Mouse (Mus musculus) embryonic facial prominence, embryonic 10.5 days (tissue): ENCODE results near the gene Fabp3. TPM values are rescaled to one million over a fixed set of nuclear protein-coding genes. Genes with fewer than 3 reads are reported as not detected.
A peak's percentile ranks its signal among the peaks of the same experiment; 100 is the strongest.

ENCODE experiments used
- DNase-seq: peaks from one replicate; pipeline ENCODE4 v3.0.0-alpha.2; 2017; ENCODE audit warnings: low spot score
- H3K27ac ChIP-seq: fragments of 300-500 bp; sonication (generic); replicated peaks from 2 replicates; pipeline ENCODE4 v1.5.1; 2016; ENCODE audit warnings: mild to moderate bottlenecking
- H3K27me3 ChIP-seq: fragments of 300-500 bp; sonication (generic); replicated peaks from 2 replicates; pipeline ENCODE4 v1.6.1; 2016; ENCODE audit warnings: low read depth, mild to moderate bottlenecking; ENCODE audit not compliant: poor library complexity, severe bottlenecking
- H3K36me3 ChIP-seq: fragments of 300-500 bp; sonication (generic); replicated peaks from 2 replicates; pipeline ENCODE4 v1.6.1; 2016; ENCODE audit warnings: mild to moderate bottlenecking, moderate library complexity
- H3K4me1 ChIP-seq: fragments of 300-500 bp; sonication (generic); 2 replicates; pipeline ENCODE4 v1.6.1; 2016
- H3K4me3 ChIP-seq: fragments of 300-500 bp; sonication (generic); 2 replicates; pipeline ENCODE4 v1.5.1; 2016; ENCODE audit warnings: mild to moderate bottlenecking, moderate library complexity
- H3K9me3 ChIP-seq: fragments of 300-500 bp; sonication (generic); 2 replicates; pipeline ENCODE4 v1.6.1; 2016; ENCODE audit warnings: mild to moderate bottlenecking
- WGBS: fragments of 180-500 bp; shearing (Covaris S2); methylation state at CpG from one replicate; pipeline ENCODE4 v1.1.7; 2016; 5-methylcytosine and 5-hydroxymethylcytosine counted together
- polyA plus RNA-seq: library from polyadenylated mRNA; unstranded; fragments of >200 nt; fragmentation: Nextera tagmentation; extraction: Ambion mirVana; gene quantifications from 2 replicates; pipeline ENCODE4 v1.2.1, GENCODE M21; 2016

Fabp3 gene
- polyA plus RNA-seq, 1 experiment from 2014 or later, result 15.6 TPM

DNA sequence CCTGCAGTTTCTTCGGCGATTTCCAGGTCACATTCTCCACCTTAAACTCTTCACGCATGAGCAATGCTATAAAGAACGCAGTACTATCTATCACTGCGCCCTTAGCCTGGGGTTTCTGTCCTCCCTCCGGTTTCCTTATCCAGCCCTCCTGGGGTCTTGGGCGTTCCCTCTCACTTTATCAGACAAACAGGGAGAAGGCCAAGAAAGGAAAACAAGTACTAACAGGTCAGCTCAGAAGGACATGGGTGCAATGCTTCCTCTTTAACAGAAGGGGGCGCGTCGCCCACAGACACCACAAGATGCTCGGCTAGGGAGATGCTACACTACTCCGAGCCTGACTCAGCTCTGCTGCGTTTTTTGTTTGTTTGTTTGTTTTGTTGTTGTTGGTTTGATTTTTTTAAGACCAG, 11.3 kb upstream of the Fabp3 start:
- WGBS, result 25% methylated on average over 13 of the region's 13 CpGs
- H3K9me3 ChIP-seq, result no peaks in the 10 kb centered on the region
- no peak overlapping the region for H3K4me3 ChIP-seq
- no peaks in the 10 kb centered on the region for H3K36me3 ChIP-seq
- peaks cover 16% of the 10 kb centered on the region for H3K27me3 ChIP-seq
- DNase-seq, result peak; percentile 48
- H3K4me1 ChIP-seq, result peaks cover 8% of the 10 kb centered on the region; the same call in 1 of the 2 replicates
- no peak overlapping the region for H3K27ac ChIP-seq

DNA sequence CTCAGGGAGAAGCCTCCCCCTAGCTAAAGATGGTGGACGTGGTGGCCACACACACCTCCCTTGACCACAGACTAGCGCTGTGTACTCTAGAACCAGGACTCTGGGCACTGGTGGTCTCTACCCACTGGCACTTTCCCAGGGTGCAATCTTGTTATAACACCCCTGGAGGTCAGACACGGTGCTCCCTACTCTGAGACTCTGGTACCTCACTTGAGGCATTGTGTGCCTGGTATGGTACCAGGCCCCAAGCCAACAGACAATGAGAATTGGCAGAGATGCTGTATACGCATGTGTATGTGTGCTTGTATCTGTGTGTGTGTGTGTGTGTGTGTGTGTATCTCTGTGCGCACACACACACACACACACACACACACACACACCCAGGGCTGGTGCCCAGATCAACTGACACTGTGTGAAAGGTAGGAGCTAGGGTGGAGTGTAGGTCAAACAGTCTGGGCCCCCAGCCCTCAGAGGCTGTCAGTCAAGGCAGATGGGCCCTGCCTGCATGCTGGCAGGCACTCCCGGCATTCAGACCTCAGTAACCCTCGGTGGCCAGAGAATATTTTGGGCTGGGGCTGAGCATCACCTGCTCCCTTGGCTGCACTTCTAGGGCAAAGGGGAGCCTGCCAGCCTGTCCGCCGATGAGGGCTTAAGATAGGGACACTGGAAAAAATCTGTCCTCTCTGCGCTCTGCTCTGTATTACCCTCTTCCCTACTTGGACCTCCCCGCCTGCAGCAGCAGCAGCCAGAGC, 9.3 kb upstream of the Fabp3 start:
- Histone ChIP-seq H3K27me3 (peaks cover 33% of the 10 kb centered on the region), H3K4me3 (no peak overlapping the region), H3K36me3 (no peaks in the 10 kb centered on the region), H3K27ac (no peak overlapping the region), H3K4me1 (peaks cover 15% of the 10 kb centered on the region; the same call in 1 of the 2 replicates), H3K9me3 (no peaks in the 10 kb centered on the region)
- WGBS, result 75% methylated on average over 11 of the region's 11 CpGs
- no peak for DNase-seq

DNA sequence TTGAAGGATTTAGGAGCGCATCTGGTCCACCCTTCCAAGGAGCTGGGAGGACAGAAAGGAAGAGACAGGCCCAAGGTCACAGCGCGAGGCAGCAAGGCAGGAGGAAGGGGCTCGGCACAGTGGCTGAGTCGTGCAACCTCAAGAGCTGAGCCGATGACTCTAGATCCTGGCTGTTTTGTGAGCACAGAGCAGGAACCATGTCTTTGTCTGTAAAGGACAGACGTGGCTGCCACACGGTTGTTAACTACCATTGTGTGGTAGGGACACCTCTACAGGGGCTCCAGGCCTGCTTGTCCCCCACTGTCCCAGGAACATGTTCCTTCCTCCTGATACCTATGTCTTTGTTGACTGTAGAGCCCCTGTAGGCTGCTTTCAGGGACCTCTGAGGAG, 8.8 kb upstream of the Fabp3 start:
- Histone ChIP-seq H3K27ac (no peak overlapping the region), H3K4me1 (peaks cover 19% of the 10 kb centered on the region), H3K27me3 (peaks cover 38% of the 10 kb centered on the region), H3K9me3 (no peaks in the 10 kb centered on the region), H3K36me3 (no peaks in the 10 kb centered on the region), H3K4me3 (no peak overlapping the region)
- DNase-seq, result no peak
- WGBS, result 77% methylated on average over 8 of the region's 8 CpGs

DNA sequence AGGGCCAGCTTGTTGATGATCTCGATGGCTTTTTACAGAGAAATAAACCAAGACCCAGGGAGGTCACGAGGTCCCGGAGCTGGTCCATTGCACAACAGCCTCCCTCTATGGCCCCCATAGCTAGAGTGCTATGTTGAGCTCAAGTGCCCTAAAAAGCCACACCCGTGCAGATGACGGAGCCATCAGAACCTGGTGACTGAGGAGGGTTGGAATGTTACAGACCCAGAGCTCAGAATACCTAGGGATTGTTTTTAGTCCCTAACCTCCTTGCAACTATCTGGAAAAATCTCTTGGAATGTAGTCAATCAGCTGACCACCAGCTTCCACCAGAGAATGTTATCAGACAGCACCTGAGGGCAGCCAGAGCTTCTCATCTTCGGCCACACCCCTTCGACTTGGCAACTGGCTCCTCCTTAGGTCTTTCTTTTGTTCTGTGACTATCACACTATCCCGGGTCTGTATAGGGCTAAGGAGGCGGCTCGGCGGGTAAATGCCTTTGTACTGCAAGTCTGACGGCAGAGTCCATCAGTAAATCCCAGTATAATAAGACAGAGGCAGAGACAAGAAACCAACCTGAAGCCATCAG, 6.0 kb upstream of the Fabp3 start:
- no peak overlapping the region for H3K27ac ChIP-seq
- H3K4me1 ChIP-seq, result peaks cover 26% of the 10 kb centered on the region
- H3K27me3 ChIP-seq, result peaks cover 62% of the 10 kb centered on the region
- H3K4me3 ChIP-seq, result no peak overlapping the region
- 50% methylated on average over 12 of the region's 12 CpGs for WGBS
- no peaks in the 10 kb centered on the region for H3K36me3 ChIP-seq
- no peak for DNase-seq
- no peaks in the 10 kb centered on the region for H3K9me3 ChIP-seq

DNA sequence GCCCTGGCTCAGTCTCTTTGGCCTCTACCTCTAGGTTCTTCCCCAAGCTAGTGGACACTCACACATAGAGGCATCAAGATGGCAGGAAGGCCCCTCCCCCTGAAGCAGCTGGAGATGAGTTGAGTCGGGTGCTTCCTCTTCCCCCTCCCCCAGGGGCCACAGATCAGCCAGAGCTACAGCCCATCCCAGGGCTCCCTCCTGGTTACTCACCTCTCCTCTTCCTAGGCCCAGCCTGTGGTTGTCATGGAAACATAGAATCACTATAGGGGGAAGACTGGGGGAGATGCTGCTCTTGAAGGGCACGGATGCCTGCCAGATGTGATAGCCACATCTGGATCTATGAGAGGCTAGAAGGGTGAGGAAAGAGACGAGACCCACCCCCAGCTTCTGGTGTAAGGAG, 3.6 kb upstream of the Fabp3 start:
- Histone ChIP-seq H3K36me3 (no peaks in the 10 kb centered on the region), H3K27ac (no peak overlapping the region), H3K4me1 (peaks cover 47% of the 10 kb centered on the region), H3K27me3 (peaks cover 80% of the 10 kb centered on the region), H3K9me3 (no peaks in the 10 kb centered on the region), H3K4me3 (no peak overlapping the region)
- DNase-seq, result no peak
- 25% methylated on average over 3 of the region's 3 CpGs for WGBS

DNA sequence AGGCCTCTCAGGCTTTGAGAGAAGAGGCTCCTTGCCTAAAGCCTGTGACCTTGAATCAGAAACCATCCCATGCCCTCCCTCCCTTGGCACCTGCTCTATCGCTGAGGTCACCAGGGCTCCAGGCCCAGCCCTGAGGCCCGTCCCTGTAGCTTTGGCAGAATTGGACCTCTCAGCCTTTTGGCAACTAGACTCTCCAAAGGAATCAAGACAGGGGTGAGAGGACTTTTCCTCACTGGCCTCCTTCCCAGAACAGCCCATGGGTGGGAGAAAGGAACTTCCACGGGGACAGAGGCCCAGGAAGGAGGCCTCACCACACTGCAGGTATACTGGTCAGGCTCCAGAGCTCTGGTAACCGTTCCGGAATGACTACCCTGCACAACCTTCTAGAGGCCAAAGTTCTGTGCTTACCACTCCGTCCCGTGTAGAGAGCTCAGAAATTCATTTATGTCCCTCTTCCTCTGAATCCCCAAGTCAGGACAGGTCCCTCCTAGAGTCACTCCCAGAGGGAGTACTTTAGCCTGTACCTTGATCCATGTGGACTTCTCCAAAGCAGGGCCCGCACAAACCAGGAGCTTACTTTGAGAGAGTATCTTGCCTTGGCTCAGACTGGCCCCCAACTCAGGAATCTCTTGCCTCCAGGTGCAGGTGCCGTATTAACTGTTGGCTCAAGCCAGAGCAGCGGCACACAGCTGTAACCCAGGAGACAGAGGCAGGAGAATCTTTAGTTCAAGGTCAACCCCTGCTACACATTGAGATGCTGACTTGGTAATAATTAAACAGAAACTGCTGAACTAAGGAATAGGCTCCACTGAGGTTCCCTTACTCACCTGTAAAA, 1.4 kb upstream of the Fabp3 start:
- Histone ChIP-seq H3K36me3 (no peaks in the 10 kb centered on the region), H3K27me3 (peaks cover 98% of the 10 kb centered on the region), H3K9me3 (no peaks in the 10 kb centered on the region), H3K4me3 (no peak overlapping the region), H3K27ac (no peak overlapping the region), H3K4me1 (peaks cover 45% of the 10 kb centered on the region)
- 74% methylated on average over 10 of the region's 10 CpGs for WGBS
- DNase-seq, result no peak

DNA sequence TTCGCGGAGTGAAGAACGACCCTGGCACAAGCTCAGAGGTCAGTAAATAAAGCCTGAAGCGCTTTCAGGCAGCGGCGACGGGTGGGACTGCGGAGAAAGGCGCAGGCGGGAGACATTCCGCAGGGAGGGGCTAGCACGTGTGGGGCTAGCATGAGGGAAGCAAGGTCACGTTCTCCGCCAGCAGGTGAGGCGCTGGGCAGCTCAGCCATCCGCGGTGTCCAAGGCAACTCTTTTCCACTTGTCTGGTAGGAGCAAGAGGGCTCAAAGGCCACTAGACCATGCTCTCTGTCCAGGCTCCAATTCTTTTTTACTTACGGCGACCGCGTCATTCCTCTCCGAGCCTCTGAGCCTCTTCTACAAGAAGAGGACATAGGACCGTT, 554 bp upstream of the Fabp3 start:
- peaks cover 37% of the 10 kb centered on the region for H3K4me1 ChIP-seq
- H3K27me3 ChIP-seq, result peaks cover 89% of the 10 kb centered on the region
- peaks cover 4% of the 10 kb centered on the region; the same call in 1 of the 2 replicates for H3K36me3 ChIP-seq
- 0% methylated on average over 23 of the region's 23 CpGs for WGBS
- DNase-seq, result peak; percentile 85
- peak overlapping the region; percentile 66 for H3K4me3 ChIP-seq
- H3K9me3 ChIP-seq, result no peaks in the 10 kb centered on the region
- H3K27ac ChIP-seq, result no peak overlapping the region

DNA sequence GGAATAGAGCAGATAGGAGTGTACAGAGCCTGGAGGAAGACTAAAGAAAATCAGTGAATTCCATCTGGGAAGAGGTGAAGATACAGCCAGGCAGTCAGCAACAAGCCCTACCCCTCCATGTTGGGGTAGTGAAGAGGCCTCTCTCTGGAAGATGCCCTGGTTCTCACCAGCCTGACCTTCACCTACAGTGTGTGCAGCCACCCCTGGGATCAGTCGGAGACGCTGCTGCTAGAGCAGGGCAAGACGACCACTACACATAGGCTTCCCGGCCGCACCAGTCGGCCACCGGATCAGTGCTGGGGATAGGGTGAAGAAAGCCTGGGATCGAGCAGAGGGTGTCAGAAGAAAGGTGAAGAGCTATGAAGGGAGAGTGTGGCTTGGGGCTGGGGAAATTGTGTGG, 859 bp downstream of the Fabp3 start:
- H3K27me3 ChIP-seq, result peaks cover 77% of the 10 kb centered on the region
- H3K27ac ChIP-seq, result no peak overlapping the region; the same call in 1 of the 2 replicates
- no peak for DNase-seq
- H3K4me3 ChIP-seq, result peak overlapping the region; percentile 66
- WGBS, result 42% methylated on average over 8 of the region's 8 CpGs
- peaks cover 18% of the 10 kb centered on the region for H3K36me3 ChIP-seq
- H3K4me1 ChIP-seq, result peaks cover 36% of the 10 kb centered on the region
- H3K9me3 ChIP-seq, result no peaks in the 10 kb centered on the region

DNA sequence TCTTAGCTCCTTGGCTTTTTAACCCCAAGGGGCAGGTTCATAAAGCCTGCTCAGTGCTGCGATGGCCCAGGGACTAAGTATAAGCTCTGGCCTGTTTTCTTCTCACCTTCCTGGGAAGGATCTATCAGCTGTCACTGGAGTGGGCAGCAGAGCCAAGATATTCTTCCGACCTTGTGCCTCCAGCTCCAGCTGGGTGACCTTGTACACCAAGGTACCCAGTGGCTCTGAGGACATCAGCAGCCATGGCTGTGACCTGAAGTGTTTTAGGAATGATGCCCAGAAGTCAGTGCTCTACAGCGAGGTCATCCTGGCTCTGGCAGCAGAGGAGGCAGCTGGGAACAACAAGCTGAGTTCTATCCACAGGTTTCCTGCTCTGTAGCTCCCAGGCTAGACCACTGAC, 4.1 kb downstream of the Fabp3 start:
- Histone ChIP-seq H3K27me3 (peaks cover 45% of the 10 kb centered on the region), H3K9me3 (no peaks in the 10 kb centered on the region), H3K4me3 (no peak overlapping the region), H3K27ac (no peak overlapping the region), H3K4me1 (peaks cover 20% of the 10 kb centered on the region), H3K36me3 (peaks cover 49% of the 10 kb centered on the region)
- 87% methylated on average over 3 of the region's 3 CpGs for WGBS
- DNase-seq, result no peak

DNA sequence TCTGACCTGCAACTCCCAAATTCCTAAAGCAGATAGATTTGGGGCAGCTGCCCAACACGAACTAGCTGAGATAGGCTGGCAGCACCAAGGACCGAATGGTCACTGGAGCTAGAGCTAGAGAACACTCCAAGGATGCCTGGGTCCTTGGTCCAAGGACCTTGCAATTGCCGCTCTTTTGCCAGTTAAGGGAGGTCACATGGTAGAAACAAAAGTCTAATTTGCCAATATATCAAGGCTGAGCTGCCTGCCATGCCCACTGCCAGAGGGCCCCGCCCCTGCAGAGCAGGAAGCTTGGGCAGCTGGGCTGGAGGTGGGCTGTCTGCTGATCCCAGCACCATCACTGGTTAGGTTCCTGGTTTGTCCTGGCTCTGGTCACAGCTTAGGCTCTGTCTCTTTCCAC, 5.2 kb downstream of the Fabp3 start:
- 92% methylated on average over 4 of the region's 4 CpGs for WGBS

DNA sequence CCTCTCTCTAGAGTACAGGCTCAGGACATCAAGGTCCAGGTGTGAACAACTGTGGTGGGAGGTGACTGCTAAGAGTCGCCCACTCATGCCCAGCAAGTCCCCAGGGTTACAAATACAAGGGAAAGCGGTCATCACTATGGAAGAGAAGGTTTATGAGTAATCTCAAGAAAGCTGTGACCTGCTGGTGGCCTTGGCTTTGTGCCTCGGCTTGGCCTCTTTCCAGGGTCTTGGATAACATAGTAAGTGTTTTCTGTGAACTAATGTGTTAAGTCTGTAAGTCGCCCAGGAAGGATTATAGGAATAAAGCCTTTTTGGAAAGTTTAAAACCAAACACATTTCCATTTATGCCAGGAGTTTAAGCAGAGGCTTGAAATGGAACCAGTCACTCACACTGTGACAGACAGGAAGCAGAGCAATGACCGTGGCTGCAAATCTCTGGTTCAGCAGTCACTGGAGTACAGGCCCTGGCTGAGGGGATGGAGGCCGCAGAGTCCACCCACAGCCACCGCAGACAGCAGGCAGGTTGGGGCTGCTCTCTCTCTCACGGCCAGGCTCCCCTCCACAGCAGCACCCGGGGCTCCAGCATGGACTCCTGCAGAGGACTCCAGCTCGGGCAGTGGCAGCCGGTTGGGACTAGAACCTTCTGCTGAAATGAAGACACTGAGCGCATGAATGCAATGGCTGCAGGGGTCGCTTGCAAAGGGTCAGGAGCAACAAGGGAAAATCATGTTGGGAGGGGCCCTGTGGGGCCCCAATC, 7.6 kb downstream of the Fabp3 start:
- H3K36me3 ChIP-seq, result peaks cover 82% of the 10 kb centered on the region
- H3K4me1 ChIP-seq, result peaks cover 6% of the 10 kb centered on the region; the same call in 1 of the 2 replicates
- H3K9me3 ChIP-seq, result no peaks in the 10 kb centered on the region
- 82% methylated on average over 13 of the region's 13 CpGs for WGBS
- no peak overlapping the region for H3K4me3 ChIP-seq
- H3K27me3 ChIP-seq, result peaks cover 11% of the 10 kb centered on the region
- DNase-seq, result no peak
- H3K27ac ChIP-seq, result no peak overlapping the region

More for the DNA sequence above, 5.2 kb downstream of the Fabp3 start:
- Histone ChIP-seq H3K4me3 (no peak overlapping the region), H3K4me1 (peaks cover 16% of the 10 kb centered on the region), H3K9me3 (no peaks in the 10 kb centered on the region), H3K27me3 (peaks cover 35% of the 10 kb centered on the region), H3K27ac (no peak overlapping the region), H3K36me3 (peaks cover 59% of the 10 kb centered on the region)
- no peak for DNase-seq

DNA sequence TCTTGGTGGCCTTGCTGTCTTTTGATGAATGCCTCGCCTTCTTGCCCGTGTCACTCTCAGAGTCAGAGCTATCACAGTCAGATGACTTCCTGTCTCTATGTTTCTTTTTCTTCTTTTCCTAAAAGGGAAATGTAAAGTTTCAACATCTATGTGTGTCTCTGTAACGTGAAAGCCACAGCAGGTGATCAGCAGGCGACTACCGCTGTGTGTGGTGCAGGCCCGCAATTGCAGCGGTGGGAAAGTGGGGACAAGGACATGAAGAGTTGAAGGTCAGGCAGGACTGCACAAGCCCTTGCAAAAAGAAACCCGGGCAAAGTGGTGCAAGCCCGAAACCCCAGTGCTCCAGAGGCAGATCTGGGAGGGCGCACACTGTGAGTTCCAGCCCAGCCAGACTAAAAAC, 8.3 kb downstream of the Fabp3 start:
- 82% methylated on average over 10 of the region's 10 CpGs for WGBS
- DNase-seq, result no peak
- Histone ChIP-seq H3K9me3 (no peaks in the 10 kb centered on the region), H3K4me1 (peaks cover 6% of the 10 kb centered on the region; the same call in 1 of the 2 replicates), H3K27me3 (peaks cover 3% of the 10 kb centered on the region; the same call in 1 of the 2 replicates), H3K36me3 (peaks cover 87% of the 10 kb centered on the region), H3K4me3 (no peak overlapping the region), H3K27ac (no peak overlapping the region)
